Mouse (Mus musculus) thymus, postnatal 36 days (tissue): ENCODE data around the gene Znfx1.
"Not testable (repeated sequence)": the region's sequence is repeated elsewhere in the genome, so short reads cannot be mapped to it uniquely, and the experiment has no call there.

Experiments used
- DNase-seq, 2 experiments: peaks; one replicate each; pipeline ENCODE4 v3.0.0; 2022; ENCODE audit warnings: mixed read lengths in 2 of 2

Znfx1 gene

GRCm38 (mm10) chr2:167043400-167044121 is 19.3 kb downstream of the Znfx1 start:
- DNase-seq, result no peak

GRCm38 (mm10) chr2:167039386-167039785 is 23.4 kb downstream of the Znfx1 start:
- no peak for DNase-seq

GRCm38 (mm10) chr2:167038716-167039115 is 24.1 kb downstream of the Znfx1 start:
- DNase-seq, result no peak

GRCm38 (mm10) chr2:167038297-167038696 is 24.5 kb downstream of the Znfx1 start:
- no peak for DNase-seq

DNA sequence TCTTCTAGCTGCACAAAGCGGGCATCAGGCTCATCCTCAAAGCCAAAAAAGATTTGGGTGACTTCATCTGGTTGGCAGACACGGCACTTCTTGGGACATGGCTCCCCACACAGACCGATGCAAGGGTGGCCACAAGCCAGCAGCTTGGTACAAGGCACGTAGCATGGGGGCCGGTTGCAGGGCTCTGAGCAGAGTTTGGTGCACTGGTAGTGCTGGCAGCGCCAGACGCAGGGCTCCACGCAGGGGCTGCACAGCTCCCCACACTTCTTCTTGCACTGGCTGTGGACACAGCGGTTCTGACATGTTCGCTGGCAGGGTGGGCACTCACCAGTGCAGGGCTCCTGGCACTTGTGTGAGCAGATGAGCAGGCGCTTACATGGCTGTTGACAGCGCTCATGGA is 25.1 kb downstream of the Znfx1 start:
- no peak for DNase-seq

- no peak for DNase-seq
Measured at GRCm38 (mm10) chr2:167030507-167030906, 32.3 kb downstream of the Znfx1 start.

DNA sequence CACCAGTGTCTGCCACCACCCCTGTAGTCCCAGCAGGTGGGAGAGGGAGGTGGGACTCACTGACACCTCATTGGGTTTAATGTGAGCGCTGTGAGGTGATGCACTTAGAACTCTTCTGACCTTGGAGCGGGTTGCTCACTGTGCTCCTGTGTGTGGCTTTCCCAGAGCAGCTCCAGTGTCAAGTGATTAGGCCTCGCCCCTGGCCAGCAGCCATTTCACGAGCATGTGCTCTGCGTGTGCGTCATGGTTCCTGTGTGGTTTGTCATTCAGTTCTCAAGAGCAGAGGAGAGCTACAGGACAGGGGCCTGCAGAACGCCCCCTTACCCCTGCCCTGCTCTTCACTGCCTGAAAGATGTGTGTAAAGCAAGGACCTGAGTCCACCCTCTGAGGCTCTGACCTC is 34.3 kb downstream of the Znfx1 start:
- no peak for DNase-seq

GRCm38 (mm10) chr2:167019396-167019795 is 43.4 kb downstream of the Znfx1 start:
- DNase-seq, result no peak

- no peak for DNase-seq
Measured at GRCm38 (mm10) chr2:167015382-167015718, 47.5 kb downstream of the Znfx1 start.

DNA sequence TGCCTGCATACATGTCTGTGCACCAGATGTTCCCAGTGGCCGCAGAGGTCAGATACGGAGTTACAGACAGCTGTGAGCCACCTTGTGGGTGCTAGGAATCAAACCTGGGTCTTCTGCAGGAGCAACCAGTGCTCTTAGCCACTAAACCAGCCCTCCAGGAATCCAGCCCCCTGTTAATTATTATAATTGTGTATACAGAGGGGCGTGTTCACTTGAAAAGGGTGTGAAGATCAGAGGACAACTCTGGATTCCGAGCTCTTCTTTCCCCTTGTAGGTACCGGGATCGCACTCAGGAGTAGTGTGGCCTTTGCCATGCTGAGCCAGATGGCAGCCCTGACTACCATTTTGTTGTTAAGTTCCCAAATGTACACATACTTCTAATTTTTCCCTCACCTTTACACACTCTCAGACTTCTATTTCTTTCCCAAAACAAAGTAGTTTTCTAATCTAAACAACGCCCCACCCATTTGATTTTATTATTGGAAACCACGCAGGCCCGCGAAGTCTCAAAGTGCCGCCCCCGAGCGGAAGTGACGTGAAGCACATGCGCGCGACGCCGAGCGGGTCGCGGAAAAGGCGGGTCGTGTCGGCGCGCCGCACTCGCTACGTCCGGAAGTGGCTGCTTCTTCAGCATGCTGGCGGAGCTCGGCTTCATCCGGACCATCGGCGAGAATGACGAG is 48.0 kb downstream of the Znfx1 start, which contains the start of gene Ddx27:
TSS of gene Ddx27 (plus strand) at position 492 of the 680 bp plus-strand sequence.
- peak; percentile 90 to 91 for DNase-seq

DNA sequence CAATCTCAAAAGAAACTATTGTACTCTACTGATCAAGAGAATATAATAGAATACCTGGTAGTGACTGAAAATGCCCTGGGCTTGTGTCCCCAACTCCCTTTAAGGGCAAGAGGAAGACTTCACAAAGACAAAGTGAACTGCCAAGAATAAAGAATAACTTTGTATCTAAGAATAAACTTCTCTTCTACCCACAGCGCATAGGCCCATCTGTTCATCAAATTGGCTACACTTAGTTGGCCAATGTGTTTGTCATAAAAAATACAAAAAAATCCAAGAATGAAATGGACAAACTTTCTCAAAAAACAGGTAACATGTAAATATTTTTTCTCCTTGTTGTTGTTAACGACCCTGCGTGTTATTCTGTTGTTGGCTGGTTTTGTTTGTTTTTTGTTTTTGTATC is 52.3 kb downstream of the Znfx1 start:
- no peak for DNase-seq

DNA sequence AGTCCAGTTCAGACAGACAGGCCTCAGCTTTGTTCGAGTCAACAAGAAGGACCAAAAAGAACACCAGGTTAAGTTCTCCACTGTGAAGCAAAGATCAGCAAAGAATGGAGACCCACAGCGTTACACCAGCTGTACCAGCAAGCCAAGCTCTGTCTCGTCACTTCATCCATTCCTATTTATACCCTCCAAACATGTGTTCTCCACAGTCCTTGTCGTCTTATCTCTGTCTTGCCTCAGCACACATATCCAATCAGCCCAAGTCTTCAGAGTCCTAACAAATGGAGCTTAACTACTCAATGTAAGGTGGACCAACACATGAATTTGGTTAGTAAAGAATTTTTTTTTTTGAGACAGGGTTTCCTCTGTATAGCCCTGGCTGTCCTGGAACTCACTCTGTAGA is 53.3 kb downstream of the Znfx1 start:
- no peak for DNase-seq

DNA sequence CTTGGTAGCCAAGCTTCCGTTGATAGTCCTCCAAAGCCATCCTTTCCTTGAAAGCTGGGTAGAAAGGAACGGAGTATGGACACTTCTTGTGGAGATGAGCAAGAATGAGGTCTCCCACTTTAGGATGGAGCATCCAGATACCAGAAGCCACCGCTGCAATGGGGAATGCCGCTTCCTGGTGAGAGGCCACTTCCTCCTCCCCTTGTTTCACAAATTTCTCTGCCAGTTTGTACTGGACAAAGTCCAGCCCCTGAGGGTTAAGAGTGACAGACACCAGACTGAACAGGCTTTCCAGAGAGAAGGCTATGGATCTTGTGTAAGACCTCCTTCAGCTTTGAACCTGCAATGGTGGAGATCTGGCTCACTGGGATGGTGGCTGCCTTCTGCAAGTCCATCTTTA is 55.2 kb downstream of the Znfx1 start:
- DNase-seq, result not testable (repeated sequence)

GRCm38 (mm10) chr2:167007001-167007491 is 55.8 kb downstream of the Znfx1 start:
- DNase-seq, result no peak

GRCm38 (mm10) chr2:167006355-167006754 is 56.5 kb downstream of the Znfx1 start:
- no peak for DNase-seq

- DNase-seq, result peak; percentile 32 to 40
Measured at GRCm38 (mm10) chr2:167004099-167004854, 58.5 kb downstream of the Znfx1 start.

GRCm38 (mm10) chr2:167001486-167001885 is 61.3 kb downstream of the Znfx1 start:
- no peak for DNase-seq

GRCm38 (mm10) chr2:166996533-166996894 is 66.3 kb downstream of the Znfx1 start:
- no peak for DNase-seq

GRCm38 (mm10) chr2:166995796-166996532 is 66.9 kb downstream of the Znfx1 start, which contains the start of gene Stau1:
Gene Stau1 (minus strand): TSS chr2:166996299.
- DNase-seq, result peak; percentile 91 to 97

DNA sequence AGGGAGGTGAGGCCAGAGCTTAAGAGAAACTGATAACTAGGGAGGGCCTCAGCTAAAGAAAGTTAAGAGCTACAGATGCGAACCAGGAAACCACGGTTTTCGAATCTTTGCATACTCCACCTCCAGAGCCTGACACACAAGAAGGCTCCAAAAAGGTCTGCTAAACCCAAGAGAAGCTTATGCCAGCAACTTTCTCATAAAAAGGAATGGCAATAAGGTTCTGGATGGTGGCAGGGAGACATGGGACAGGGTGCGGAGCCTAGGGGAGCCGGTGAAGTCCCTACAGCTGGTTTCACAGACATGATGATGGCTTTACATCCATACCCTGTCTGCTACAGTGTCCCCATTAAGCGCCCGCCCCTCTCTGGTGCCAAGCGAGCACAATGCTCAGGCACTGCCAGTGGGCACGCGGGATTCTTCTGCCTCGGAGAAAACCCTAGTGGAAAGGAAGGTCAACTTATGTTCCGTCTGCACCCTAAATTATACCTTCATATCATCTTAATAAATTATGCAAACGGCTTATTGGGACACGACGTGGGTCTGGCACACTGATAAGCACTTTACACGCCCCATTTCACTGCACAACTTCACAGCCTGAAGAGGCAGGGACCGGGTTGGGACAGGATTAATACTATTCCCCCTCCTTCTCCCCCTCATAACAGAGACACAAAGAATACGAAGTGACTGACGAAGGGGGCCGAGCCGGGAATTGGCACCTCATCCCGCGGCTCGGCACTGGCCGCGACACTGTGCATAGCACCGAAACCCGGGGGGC is 67.6 kb downstream of the Znfx1 start:
- peak; percentile 32 to 47 for DNase-seq

GRCm38 (mm10) chr2:166991945-166992344 is 70.9 kb downstream of the Znfx1 start:
- DNase-seq, result no peak

- no peak for DNase-seq
Measured at GRCm38 (mm10) chr2:166990861-166991260, 72.0 kb downstream of the Znfx1 start.
